Mouse (Mus musculus) urinary bladder, postnatal 10 days (tissue): ENCODE data around the gene Myo1d.

ENCODE experiments used
- DNase-seq: peaks from one replicate; pipeline ENCODE4 v3.0.0; 2022; ENCODE audit warnings: low spot score

The Myo1d gene

DNA sequence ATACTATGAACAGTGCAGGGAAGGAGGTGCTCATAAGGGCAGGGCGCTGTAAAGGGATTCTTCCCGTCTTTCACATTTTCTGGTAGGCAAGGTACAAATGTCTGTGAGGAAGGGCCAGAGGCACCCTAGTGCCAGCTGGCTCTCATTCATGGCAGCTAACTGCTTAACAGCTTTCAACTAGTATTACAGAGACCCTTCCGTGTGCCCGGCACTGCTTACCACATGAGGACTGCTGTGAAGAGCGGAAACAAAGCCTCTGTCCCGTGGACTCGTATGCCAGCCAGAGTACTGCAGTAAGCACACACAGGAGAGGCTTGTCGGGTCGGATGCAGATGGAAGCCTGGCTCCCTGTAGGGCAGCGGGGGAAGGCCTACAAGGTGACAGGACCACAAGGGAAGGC lies 229.6 kb downstream of the Myo1d start:
- no peak for DNase-seq

DNA sequence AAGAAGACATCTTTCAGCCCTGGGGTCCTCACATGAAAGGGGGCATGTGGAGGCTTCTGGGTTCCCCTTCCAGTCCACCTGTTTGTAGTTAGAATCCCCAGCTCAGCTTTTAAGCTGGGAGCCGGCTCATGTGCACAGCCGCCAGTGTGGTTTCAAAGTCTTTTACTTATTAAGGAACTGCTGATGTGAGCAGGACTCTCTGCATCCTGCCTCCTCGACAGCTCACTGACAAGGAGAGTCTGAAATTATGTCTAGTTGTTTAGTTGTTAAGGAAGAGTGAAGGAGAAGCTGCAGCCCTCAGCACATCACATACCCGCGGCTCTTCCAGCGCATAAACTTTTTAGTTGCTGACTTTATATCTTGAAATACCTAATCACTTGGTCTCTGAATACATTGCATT lies 230.0 kb downstream of the Myo1d start:
- DNase-seq, result no peak

DNA sequence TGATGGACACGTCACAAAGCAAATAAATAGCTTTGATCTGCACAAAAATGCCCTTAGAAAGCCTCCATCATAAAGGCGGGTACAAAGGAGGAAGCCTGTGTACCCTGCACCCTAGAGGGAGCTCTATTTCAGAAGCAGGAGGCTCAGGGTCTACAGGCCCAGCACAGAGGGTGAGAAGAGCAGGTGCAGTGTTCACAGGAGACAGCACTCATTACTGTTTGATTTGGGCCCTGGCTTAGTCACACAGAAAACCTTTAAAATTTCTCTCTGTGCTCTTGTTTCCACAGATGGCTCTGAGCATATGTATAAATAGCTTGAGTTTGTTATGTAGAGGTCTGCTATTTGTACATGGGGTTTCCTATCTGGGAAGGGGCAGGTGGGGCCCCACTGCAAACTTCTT lies 233.6 kb downstream of the Myo1d start:
- DNase-seq, result no peak

DNA sequence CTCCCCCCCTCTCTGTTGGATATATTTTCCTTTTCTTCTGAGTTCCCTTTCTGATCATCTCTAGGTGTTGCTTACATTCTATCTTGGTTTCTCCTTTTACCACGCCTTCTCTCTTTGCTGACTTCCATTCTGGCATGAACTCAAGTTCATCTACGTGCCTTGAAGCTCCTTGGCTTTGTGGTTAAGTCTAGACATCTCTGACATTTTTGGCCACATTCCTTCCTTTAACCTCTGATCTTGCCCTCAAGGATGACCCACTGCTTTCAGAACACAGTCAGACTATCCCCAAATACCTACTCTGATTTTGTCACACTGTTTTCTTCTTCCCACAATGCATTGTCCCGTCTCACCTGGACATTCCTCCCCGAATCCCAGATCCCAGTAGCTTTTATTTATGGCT lies 240.8 kb downstream of the Myo1d start:
- no peak for DNase-seq

DNA sequence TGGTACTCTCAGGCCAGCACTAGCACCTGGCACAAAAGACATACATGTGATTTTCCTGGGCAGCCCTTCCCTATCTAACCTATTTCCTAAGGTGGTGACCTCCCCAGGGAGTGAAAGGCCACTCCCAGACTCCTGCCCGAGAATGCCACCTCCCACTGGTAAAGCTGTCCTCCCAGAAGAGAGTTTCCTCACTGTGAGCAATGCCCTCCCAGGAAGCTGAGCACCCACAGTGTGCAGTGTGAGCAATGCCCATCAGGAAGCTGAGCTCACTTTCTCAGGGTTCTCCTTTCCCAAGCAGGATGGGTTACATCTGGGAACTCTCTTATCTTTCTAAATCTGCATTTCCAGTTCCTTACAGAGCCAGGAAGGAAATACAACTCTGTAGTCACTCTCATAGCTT lies 246.9 kb downstream of the Myo1d start:
- DNase-seq, result no peak

DNA sequence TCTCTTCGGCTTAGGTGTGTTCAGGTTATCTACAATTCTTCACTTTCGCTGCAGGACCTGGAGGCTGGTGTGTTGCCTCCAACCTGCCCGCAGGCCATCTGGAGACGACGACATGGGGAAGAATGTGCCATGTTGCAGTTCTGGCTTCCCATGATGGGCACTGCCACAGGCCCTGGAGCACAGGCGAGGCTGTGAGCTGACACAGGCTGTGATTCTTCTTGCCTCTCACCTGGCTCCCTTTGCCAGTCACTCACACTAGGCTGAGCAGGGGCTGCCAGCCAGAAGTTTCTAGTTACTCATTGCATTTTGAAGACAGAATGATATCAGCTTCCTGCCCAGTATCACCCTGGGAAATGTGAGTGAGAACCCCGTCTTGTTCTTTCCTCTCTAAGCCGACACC lies 250.7 kb downstream of the Myo1d start:
- DNase-seq, result no peak

DNA sequence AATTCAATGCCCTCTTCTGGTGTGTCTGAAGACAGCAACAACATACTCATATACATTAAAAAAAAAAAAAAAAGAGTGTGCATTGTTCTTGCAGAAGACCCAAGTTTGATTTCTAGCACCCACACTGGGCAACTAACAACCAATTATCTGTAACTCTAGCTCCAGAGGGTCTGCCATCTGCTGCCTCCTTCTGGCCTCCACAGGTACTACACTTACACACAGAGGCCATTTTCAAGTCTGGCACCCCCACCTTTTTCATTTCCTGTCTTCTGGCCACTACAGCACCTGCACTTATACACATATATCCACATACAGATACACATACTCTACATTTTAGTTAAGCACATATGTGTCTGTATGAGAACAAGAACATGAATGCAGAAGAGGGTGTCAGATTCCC lies 252.1 kb downstream of the Myo1d start:
- no peak for DNase-seq

DNA sequence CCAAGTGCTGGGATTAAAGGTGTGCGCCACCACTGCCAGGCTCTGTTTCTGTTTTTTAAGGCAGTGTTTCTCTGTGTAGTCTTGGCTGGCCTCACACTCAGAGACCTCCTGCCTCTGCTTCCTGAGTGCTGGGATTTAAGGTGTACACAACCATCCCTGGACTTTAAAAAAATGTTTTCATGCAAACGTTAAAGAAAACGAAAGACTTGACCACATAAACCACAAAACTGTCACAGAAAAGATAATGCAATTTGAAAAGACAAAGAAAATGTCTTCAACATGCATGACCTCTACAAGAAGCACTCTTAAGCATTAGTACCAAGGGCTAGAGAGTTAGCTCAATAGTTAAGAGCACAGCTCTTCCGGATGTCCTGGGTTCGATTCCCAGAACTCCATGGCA lies 255.6 kb downstream of the Myo1d start:
- no peak for DNase-seq

DNA sequence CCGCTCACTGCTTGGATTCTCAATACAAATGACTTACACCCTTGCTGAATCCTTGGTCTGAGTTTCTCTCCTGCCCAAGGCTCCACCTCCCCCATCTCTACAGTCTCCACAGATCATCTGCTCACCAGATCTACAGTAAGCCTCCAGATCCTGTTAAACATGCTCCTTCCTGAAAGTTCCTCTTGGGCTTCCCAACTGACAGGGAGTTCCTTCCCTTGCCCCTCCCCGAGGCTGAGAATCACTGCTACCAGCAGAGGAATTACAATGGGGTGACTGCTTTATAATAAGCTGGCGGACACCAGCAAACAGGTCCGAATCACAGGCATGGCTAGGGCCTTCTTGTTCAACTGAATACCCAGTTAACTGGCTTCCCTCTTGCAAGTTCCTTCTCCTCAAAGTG lies 256.4 kb downstream of the Myo1d start:
- DNase-seq, result no peak

DNA sequence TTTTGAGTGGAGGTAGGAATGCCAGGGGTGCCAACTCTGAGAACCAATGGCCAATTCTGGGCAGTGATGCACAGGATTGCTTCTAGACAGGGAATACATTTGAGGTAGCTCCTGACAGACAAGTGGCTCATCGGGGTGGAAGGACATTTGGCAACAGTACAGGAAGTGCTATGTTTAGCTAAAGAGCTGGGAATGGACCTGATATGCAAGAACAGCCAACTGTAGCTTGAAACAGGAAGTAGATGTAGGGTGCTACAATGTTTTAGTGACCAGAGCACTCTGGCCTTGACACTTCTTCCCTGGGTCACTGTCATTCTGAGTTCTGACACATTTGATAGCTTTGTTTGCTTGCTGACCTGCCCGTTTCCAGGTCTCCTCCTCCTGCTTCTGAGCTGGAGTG lies 257.0 kb downstream of the Myo1d start:
- DNase-seq, result no peak

DNA sequence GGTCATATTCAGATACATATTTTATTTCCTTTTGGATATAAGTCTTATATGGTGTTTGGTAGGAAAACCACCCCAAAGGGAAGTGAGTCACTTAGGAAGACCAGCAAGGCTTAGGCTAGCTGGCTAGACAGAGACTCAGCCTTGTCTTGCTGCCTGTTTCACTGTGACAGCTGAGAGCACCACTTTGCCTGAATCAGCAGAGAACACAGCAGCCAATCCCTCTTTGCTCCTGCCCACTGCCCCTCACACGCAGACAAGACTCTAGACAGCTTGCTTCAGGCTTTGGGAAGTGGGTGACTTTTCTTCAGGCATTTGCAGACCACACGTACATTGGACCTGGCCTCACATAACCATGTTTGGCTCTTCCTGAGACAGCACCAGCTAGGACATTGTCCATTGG lies 258.7 kb downstream of the Myo1d start:
- DNase-seq, result no peak

DNA sequence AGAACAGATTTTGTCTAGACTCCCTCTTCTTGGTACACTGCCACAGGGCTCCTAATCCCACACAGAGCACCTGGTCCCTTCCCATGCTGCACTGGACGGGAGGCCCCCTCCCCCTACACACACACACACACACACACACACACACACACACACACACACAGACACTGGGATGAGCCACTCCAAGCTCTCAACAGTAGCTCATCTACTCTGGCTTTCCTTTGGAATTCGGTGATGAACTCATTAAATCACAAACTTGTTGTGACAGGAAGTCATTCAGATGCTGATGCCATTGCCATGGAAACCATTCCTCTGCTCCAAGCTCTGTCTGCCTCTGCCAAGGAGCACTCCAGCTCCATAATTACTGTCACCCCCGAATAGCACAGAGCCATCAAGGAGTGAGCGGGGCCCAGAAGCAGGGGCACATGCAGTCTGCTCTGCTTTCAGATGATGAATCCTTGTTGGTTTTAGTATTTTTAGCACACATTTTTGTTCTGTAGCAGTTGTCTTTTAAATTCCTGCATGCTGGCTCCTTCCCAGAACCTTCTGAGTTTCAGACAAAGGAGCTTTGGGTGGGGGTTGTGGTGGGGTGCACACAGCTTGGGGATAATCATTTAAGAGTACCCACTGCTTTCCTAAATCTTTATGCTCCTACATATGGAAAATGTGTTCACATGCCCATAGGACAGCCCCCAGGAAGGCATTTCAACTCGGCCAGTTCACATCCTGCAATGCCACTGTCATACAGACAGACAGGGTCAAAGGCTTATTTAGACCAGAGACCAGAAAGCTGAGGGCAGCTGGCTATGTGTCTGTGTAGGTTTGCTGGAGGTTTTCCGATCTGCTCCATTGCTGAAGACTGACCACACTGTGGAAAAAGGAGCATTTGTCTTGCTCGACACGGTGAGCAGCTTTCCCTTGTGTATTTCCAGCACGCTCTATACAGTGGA lies 261.1 kb downstream of the Myo1d start:
- DNase-seq, result no peak

DNA sequence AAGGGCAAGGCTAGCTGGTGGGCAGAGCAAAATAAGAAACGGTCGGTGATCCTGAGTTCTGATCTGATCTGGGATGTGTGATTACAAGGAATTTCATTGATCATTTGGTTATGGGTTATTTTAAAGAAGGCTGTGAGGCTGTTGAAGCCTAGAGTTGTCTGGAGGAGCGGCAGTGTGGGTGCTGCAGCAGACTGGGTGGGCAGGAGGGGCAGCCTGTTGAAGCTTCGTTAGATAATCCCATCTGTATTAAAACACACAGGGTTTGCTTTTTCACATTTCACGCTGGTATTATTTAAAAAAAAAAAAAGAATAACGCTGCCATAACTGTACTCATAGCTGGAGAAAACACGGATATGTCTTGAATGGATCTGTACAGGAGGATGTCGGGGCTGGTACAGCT lies 263.9 kb downstream of the Myo1d start:
- no peak for DNase-seq

DNA sequence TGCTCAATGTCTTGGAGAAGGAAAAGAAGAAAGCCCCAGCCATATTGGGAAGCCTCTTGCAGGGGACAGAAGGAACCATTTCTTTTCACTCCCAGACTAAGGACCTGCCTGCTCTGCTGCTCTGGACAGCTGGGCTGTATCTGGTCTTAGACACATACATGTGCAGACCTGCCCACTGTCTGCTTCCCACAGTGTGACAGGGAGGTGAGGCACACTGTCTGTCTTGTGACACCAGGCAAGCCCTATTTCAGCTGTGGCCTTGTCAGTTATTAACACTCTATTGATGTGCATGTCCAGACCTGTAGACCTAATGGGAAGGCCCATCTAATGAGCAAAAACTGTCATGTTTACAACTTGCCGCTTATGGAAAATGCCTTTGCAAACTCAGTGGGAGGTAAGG lies 264.5 kb downstream of the Myo1d start:
- DNase-seq, result no peak

DNA sequence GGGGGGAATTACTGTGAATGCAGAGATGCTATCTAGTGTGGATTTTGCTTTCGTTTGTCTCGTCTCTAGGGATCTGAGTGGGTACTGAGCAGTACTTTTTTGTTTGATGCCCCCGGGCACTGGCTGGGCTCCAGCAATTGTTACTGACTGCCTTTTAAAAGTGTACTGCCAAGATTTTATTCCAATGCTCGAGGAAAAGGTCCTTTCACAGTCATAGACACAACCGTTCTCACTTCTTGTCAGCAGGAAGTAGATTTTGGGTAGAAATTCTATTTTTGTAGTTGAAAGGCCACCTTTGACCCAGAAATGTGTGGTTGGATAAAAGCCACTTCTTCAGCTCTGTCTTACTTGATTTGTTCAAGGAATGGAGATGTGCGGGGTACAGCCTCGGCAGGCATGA lies 266.0 kb downstream of the Myo1d start:
- DNase-seq, result no peak

DNA sequence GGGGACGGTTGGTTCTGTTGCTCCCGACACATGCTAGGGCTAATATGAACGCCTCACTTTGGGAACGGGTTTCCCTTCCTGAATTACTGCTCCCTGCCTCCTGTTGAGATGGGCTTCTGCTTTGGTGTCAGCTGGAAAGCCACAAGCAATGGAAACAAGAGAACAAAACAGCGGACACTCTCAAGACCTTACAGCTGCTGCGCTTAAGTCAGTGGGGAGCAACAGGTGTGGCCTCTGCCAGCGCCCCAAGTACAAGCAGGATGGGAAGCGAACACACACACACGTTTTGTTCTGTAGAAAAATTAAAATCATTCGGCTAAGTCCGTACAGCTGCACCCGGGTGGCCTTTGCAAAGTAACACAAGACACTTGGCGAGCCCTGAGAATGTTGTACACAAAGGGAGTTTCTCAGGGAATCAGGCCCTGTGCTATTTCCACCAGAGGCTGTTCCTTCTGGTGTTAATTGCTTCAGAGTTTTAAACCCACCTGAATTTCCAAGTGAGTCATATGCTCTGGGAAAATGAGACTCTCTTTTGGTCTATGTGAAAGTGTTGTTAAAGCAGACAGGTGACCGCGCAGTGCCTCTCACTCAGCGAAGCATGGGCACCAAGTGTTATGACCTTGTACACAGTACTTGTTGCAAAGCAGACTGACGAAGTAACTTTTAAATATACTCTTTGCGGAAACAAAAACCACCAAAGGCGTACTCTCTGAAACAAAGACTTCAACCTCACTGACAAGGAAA lies 267.3 kb downstream of the Myo1d start:
- DNase-seq, result no peak

DNA sequence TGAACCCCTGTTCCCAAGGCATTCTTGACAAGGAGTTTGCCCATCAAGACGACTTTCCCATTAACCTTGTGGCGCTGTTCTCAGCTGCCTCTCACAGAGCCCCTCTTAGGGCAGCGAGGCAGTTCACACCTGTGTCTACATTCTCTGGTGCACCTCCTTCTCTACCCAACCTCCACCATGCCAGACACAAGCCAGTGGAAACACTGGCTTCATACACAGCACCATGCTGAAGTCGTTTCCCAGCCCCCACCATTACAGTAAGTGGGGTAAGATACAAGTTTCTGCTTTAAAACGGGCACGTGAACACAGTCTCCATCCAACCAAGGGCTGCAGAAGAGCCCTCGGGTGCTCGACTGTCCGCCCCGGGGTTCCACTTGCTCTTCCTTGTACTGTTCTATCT lies 269.7 kb downstream of the Myo1d start:
- no peak for DNase-seq

DNA sequence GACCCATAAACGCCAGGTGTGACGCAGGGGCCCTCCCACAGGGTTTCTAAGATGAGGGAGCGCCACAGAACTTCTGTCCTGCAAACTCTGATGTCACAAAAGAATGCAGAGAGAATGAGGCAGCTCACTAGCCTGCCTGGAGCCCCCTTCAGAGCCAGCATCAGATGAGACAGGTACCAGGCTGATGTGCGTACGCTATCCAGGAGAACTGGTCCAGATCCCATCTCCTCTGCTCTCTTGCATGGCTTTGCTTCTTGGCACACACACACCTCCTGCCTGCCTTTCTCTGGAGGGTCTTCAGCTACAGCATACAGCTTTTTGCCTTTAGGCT lies 270.7 kb downstream of the Myo1d start:
- no peak for DNase-seq

DNA sequence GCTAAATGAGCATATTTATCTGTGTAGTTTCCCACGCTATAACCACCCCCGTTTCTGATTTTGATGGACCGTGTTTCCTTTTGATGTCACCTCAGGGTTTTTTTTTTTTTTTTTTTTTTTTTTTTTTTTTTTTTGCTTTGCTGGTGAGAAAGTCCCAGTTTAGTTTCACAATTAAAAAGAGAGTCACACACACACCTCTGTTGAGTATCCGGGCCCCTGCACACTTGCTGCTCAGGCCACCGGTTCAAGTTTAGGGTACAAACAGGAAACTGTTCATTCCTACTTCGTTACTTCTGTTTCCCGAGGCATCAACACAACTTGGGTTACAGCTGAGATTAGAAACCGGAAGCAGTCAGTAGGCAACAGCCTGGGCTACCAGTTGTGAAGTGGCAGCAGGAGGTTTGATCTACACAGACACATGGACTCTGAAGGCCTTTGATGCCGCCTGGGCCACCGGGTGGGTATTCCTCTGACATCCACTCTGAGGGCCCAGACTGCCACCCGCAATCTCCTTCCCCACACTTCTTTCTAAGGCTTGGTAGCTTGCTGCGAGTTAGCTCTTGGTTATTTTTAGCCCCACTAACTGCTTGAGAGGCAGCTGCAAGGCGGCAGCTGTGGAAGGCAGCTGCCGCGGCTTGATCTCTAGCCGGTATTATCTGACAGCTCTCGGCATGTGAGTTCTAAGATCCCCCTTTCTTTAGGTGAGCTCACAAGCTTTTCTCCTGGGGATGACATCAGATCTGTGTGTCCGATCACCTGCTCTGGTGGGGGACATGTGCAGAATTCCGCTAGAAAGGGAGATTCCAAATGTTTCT lies 271.3 kb downstream of the Myo1d start:
- no peak for DNase-seq

DNA sequence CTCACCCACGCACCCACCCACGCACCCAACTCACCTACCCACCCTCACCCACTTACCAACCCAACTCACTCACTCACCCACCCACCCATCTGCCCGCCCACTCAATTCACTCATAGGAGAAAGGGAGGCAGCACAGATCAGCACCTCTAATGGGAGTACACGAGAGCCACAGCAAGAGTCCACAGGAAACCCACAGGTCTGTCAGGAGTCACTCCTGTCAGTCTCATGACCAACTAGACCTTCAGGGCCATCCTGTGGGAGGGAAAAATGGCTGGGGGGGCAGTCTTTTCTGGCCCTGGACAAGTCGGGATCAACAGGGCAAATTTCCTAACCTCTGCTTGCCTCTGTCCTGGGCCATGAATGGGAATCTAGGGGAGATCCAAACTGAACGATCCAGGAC lies 272.0 kb downstream of the Myo1d start:
- no peak for DNase-seq

DNA sequence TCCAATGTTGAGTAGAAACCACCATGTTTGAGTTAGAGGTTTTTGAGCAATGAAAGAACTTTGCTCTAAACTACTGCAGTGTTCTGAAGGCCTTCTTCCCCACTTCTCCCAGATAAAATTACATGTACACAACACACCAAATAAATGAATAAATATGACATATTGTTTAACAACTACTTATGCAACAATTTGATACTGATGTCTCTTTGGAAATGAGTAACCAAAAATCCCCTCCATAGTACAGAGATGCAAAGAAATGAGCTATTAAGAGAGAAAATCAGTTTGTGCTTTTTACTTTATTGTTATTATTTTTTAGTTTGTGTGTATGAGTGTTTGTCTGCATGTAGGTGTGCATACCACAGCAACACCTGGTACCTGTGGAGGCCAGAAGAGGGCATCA lies 273.3 kb downstream of the Myo1d start:
- no peak for DNase-seq

DNA sequence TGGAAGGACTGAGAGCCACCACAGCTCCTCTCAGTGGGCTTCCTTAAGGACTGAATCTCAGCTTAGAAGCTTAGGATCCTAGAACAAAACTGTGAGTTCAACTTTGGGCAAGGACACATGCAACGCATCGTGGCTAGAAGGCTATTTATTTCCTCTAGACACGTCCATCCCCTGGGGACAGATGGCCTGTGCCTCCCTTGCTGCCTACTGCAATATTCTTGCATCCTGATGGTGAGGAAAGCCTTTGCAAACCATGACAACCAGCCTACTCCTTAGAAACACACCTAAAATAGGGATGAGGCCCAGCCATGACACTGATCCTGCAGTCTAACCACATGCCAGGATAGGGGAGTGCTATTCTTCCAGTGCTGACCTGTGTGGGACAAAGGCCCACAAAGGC lies 274.2 kb downstream of the Myo1d start:
- no peak for DNase-seq
